Mouse (Mus musculus) midbrain, embryonic 12.5 days (tissue): ENCODE data around the gene Klc2. TPM values are rescaled to one million over a fixed set of nuclear protein-coding genes. Genes with fewer than 3 reads are reported as not detected.

Experiments used
- ATAC-seq: fragments of 200-750 bp; cut with Nextera tagmentation; 2 replicates; pipeline ENCODE4 v1.8.0; 2017; ENCODE audit warnings: low read depth, moderate TSS enrichment, moderate library complexity; ENCODE audit not compliant: low FRiP score
- H3K27ac ChIP-seq: fragments of 300-500 bp; sonication (generic); replicated peaks from 2 replicates; pipeline ENCODE4 v1.5.1; 2016; ENCODE audit warnings: mild to moderate bottlenecking
- H3K27me3 ChIP-seq: fragments of 300-500 bp; sonication (generic); 2 replicates; pipeline ENCODE4 v1.6.1; 2016; ENCODE audit warnings: mild to moderate bottlenecking
- H3K36me3 ChIP-seq: fragments of 300-500 bp; sonication (generic); 2 replicates; pipeline ENCODE4 v1.6.1; 2016
- H3K4me1 ChIP-seq: fragments of 300-500 bp; sonication (generic); 2 replicates; pipeline ENCODE4 v1.6.1; 2016
- H3K4me2 ChIP-seq: fragments of 300-500 bp; sonication (generic); replicated peaks from 2 replicates; pipeline ENCODE4 v1.6.1; 2016; ENCODE audit warnings: mild to moderate bottlenecking, moderate library complexity
- H3K4me3 ChIP-seq: fragments of 300-500 bp; sonication (generic); 2 replicates; pipeline ENCODE4 v1.5.1; 2016; ENCODE audit warnings: mild to moderate bottlenecking
- H3K9ac ChIP-seq: fragments of 300-500 bp; sonication (generic); replicated peaks from 2 replicates; pipeline ENCODE4 v1.6.1; 2016; ENCODE audit warnings: mild to moderate bottlenecking, moderate library complexity
- H3K9me3 ChIP-seq: fragments of 300-500 bp; sonication (generic); 2 replicates; pipeline ENCODE4 v1.6.1; 2016; ENCODE audit warnings: mild to moderate bottlenecking
- WGBS: fragments of 180-500 bp; shearing (Covaris S2); methylation state at CpG from one replicate; pipeline ENCODE4 v1.1.7; 2016; 5-methylcytosine and 5-hydroxymethylcytosine counted together
- polyA plus RNA-seq: library from polyadenylated mRNA; unstranded; fragments of >200 nt; fragmentation: Nextera tagmentation; extraction: Ambion mirVana; gene quantifications from 2 replicates; pipeline ENCODE4 v1.2.1, GENCODE M21; 2016

The Klc2 gene
- polyA plus RNA-seq, 1 experiment from 2014 or later = 54.7 TPM

DNA sequence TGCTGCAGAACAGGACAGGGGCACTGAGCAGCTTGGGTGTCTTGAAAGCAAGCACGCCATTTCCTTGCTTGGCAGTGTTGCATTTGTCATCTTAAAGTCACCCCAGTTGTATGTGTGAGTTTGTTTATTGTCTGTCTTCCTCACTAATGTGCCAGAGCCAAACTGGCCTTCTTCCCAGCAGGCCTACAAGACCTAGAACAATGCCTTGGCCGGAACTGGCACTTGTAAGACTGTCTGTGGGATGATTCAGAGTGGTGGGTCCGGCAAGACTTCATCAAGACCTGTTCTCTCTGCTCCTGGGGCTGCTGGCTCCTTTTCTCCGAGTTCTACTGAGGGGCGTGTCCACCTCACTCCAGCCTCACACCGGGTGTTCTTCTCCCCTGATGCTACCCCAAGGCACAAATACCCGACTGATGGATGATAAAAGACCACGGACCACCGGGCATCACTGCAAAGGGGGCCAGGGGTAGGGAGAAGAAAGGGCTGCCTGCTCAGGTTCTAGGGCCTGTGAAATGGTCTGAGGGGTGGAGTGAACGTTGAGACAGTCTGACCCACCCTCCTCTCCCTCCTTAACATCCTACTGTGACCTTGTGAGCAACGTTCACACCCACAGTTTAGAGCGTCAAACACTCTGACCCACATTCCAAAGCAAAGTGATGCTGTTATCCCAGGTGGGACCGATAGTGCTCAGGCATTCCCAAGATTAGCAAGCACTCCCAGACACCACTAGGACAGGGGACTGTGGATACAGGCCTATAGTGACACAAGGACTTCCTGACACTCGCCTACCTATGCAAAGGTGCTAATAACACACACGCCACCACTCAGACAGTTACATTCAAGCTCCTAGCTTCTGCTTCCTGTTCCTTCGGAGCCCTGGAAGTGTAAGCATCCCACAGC lies 60.2 kb downstream of the Klc2 start:
- H3K9ac ChIP-seq = 0 out of 2 replicates have a peak overlapping the region, but pooled peaks have one; percentile 26
- H3K27ac ChIP-seq = no peak overlapping the region

More for the DNA sequence above, 60.2 kb downstream of the Klc2 start:
- no peaks in the 10 kb centered on the region for H3K9me3 ChIP-seq
- no peaks in the 10 kb centered on the region for H3K36me3 ChIP-seq
- no peak for ATAC-seq
- H3K4me2 ChIP-seq = no peak overlapping the region
- H3K27me3 ChIP-seq = peaks cover 37% of the 10 kb centered on the region
- peaks cover 31% of the 10 kb centered on the region for H3K4me1 ChIP-seq
- no peak overlapping the region for H3K4me3 ChIP-seq
- WGBS = 26% methylated on average over 16 of the region's 16 CpGs

Other genes with a start within 250 kb of the Klc2 start
- 1.2 and 1.6 TPM in 2 replicates for gene Actn3, start 240.7 kb downstream of the Klc2 start, polyA plus RNA-seq
- 21.6 and 21.8 TPM in 2 replicates for gene Zdhhc24, start 239.9 kb downstream of the Klc2 start, polyA plus RNA-seq
- 9.9 and 11.4 TPM in 2 replicates for gene Bbs1, start 211.9 kb downstream of the Klc2 start, polyA plus RNA-seq
- gene Dpp3, start 190.3 kb downstream of the Klc2 start, polyA plus RNA-seq = 179 and 189 TPM in 2 replicates
- 3.8 and 4.6 TPM in 2 replicates for gene Peli3, start 175.4 kb downstream of the Klc2 start, polyA plus RNA-seq
- gene Mrpl11, start 156.4 kb downstream of the Klc2 start, polyA plus RNA-seq = 125 and 129 TPM in 2 replicates
- 0.07 and 0.20 TPM in 2 replicates for gene Npas4, start 128.2 kb downstream of the Klc2 start, polyA plus RNA-seq
- gene Slc29a2, start 94.7 kb downstream of the Klc2 start, polyA plus RNA-seq = 4.8 and 5.1 TPM in 2 replicates
- 40.7 and 42.4 TPM in 2 replicates for gene B4gat1, start 79.7 kb downstream of the Klc2 start, polyA plus RNA-seq
- gene AC124502.3, start 79.7 kb downstream of the Klc2 start, polyA plus RNA-seq = 4.0 and 4.4 TPM in 2 replicates
- gene Brms1, start 77.2 kb downstream of the Klc2 start, polyA plus RNA-seq = 56.6 and 63.7 TPM in 2 replicates
- 1.7 and 2.0 TPM in 2 replicates for gene Rin1, start 68.1 kb downstream of the Klc2 start, polyA plus RNA-seq
- 24.7 and 31.5 TPM in 2 replicates for gene Cd248, start 50.5 kb downstream of the Klc2 start, polyA plus RNA-seq
- 0.94 and 2.0 TPM in 2 replicates for gene Tmem151a, start 33.0 kb downstream of the Klc2 start, polyA plus RNA-seq
- gene Yif1a, start 30.0 kb downstream of the Klc2 start, polyA plus RNA-seq = 60.9 and 61.6 TPM in 2 replicates
- 196 and 239 TPM in 2 replicates for gene Cnih2, start 20.0 kb downstream of the Klc2 start, polyA plus RNA-seq
- gene Rab1b, start 11.5 kb downstream of the Klc2 start, polyA plus RNA-seq = 232 and 247 TPM in 2 replicates
- 32.5 and 32.8 TPM in 2 replicates for gene Pacs1, start 154.6 kb upstream of the Klc2 start, polyA plus RNA-seq
- 411 and 418 TPM in 2 replicates for gene Sf3b2, start 176.9 kb upstream of the Klc2 start, polyA plus RNA-seq
- 20.4 and 24.1 TPM in 2 replicates for gene Gal3st3, start 179.8 kb upstream of the Klc2 start, polyA plus RNA-seq
- not detected in 2 replicates for gene Catsper1, start 217.2 kb upstream of the Klc2 start, polyA plus RNA-seq
- gene Cst6, start 231.0 kb upstream of the Klc2 start, polyA plus RNA-seq = 0.87 and 2.2 TPM in 2 replicates
- gene Eif1ad, start 248.2 kb upstream of the Klc2 start, polyA plus RNA-seq = 75.9 and 79.9 TPM in 2 replicates
- gene Banf1, start 248.6 kb upstream of the Klc2 start, polyA plus RNA-seq = 392 and 402 TPM in 2 replicates